Mouse (Mus musculus) cerebellum, adult (tissue): ENCODE measurements around the gene Fbxl13.

Experiments used
- ATAC-seq: cut with Nextera tagmentation; 2 replicates; pipeline ENCODE4 v1.9.2; 2017; ENCODE audit warnings: mild to moderate bottlenecking, moderate library complexity, mixed read lengths; ENCODE audit not compliant: insufficient number of reproducible peaks, low FRiP score, low TSS enrichment

The Fbxl13 gene

DNA sequence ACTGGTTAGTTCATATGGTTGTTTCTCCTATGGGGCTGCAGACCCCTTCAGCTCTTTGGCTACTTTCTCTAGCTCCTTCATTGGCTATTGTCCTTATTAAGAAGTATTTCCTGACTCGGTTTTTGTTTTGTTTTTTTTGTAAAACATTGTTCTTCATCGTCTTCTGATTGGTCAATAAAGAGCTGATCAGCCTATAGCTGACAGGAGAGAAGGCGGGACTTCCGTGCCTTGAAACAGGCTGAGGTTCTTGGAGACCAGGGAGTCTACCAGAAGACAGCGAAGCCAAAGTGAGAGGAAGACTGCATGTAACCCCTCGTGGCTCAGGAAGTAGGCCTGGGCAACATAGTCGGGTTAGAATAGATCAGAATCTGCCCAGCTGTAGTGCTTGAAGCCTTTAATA, 57.8 kb downstream of the Fbxl13 start:
- no peak for ATAC-seq

DNA sequence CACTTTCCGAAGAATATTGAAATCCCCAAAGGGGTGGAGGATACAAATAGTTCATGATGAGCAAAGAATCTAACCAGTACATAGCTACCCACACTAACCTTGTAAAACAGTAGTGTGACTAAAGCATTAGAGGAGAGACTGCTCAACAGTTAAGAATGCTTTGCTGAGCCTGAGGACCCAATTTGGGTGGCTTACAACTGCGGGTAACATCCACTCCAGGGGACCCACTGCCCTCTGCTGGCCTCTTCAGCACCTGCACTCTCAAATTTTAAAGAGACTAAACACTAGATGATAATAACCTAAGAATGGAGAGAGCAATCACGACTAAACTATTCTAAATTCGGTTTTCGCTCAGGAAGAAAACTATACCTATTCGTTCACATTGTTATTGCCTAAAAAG, 58.7 kb downstream of the Fbxl13 start:
- no peak for ATAC-seq

- no peak for ATAC-seq
These were observed 67.3 kb downstream of the Fbxl13 start for GRCm38 (mm10) chr5:21578136-21578535.

DNA sequence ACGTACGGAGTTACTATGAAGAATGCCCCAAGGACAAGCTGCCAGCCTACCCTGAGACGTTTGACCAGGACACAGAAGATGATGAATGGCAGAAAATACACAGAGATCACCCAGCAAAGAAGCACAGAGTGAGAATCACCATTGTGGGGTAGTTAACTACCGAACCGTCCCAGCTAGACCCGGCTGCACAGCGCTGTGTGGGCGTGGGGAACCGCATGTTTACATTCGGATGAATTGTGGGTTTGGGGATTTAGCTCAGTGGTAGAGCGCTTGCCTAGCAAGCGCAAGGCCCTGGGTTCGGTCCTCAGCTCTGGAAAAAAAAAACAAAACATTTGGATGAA, 70.3 kb downstream of the Fbxl13 start:
- ATAC-seq, result no peak

- ATAC-seq, result no peak
These were observed 70.8 kb downstream of the Fbxl13 start for GRCm38 (mm10) chr5:21574386-21575209.

GRCm38 (mm10) chr5:21572764-21573416, 72.5 kb downstream of the Fbxl13 start:
- no peak for ATAC-seq

- no peak for ATAC-seq
These were observed 77.7 kb downstream of the Fbxl13 start for GRCm38 (mm10) chr5:21567784-21568183.

- no peak for ATAC-seq
These were observed 79.9 kb downstream of the Fbxl13 start for GRCm38 (mm10) chr5:21565392-21566065.

GRCm38 (mm10) chr5:21563936-21564335, 81.5 kb downstream of the Fbxl13 start:
- no peak for ATAC-seq

GRCm38 (mm10) chr5:21556502-21556901, 88.9 kb downstream of the Fbxl13 start:
- ATAC-seq, result no peak

DNA sequence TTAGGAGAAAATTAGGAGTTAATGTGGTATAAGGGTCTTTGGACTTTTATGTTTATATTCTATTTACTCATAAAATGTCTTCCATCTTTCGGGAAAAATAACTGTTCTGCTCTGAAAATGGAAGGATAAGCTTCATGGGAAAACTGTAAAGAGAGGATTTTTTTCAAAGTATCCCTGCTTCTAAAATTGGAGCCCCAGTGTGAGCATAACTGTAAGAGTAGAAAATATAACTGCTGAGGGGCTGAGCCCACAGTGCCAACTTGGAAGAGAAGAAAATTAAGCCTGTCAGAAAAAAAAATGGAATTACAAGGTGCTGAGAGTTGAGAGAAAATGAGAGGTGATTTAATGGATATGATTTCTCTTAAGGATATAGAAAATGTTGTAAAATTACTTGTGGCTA, 90.7 kb downstream of the Fbxl13 start:
- ATAC-seq, result no peak

DNA sequence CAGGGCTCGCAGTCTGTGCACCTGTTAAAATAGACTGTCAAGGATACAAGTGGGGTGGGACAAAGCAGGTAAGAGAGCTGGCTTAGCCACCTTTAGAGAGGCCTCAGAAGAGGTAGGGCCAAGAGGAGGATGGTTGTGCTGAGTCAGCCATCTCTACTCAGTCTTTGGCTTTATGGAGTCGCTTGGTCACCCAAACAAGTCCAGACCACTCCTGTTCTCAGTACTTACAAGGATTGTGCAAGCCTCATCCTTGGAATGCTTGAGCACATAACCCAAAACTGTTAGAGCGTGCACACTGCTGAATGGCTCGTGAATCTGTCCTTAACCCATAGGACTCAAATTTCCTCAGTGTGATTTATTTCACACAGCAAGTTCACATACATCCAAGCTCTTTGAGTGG, 91.7 kb downstream of the Fbxl13 start:
- ATAC-seq, result no peak

DNA sequence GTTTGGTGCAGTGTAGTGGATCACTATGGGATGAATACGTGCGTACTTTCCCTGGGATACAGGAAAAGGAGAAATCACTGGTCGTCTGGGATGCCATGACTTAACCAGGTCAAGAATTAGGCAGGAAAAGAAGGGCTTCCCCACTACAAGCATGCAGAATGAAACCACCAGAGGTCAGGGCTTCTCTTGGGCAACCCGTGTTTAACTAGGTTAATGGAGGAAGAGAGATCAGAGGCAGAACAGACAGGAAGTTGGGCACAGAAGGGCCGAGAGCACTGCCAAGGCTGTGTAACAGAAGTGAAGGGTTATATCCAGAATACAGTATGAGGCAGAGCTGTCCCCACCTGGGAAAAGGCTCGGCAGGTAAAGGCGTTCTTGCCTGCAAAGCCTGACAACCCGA, 98.4 kb downstream of the Fbxl13 start:
- ATAC-seq, result no peak

DNA sequence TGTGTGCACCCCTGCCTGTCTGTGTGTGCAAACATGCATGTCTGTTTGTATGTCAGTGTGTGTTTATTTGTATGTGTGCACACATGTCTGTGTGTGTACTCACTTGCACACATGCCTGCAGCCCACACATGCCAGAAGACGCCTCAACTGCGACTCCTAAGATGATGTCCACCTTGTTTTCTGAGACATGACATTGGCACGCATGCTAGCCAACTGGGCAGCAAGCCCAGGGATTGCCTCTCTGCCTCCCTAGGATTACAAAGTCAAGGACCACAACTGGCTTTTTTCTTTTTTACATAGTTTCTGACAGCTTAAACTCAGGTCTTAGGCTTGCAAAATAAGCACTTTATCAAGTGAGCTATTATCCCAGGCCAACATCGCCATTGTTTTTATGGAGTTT, 99.6 kb downstream of the Fbxl13 start:
- no peak for ATAC-seq

DNA sequence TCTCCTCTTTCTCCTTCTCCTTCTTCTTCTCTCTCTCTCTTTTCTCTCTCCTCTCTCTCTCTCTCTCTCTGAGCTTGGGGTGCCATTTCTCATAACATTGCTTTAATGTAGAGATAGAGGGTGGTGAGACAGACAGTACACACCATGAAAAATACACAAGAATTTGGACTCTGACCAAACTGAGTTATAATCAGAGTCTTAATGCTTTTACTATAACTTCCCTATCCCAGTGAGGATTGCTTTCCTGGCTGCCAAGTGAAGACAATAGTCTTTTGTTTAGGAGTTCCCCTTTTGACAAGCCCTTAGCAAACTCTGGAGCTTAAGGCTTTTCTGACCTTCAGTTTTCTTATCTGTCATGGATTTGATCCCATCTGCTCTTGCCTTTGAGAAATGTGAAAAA, 100.2 kb downstream of the Fbxl13 start:
- ATAC-seq, result no peak

DNA sequence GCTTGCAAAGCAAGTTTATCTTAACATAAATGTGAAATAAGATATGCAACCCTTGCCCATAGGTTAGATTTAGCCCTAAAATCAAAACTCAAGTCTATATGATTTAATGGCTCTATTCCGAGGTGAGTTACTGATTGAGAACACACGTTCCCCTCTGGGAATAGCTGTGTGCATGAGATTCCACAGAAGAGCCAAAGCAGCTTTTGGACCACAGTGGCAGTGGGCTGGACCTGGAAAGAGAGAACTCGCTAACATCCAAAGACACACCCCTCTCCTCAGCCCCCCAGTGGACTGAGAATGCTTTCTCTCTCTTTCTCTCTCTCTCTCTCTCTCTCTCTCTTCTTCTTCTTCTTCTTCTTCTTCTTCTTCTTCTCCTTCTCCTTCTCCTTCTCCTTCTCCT, 100.6 kb downstream of the Fbxl13 start:
- no peak for ATAC-seq

- no peak for ATAC-seq
These were observed 101.8 kb downstream of the Fbxl13 start, which contains the start of gene Lrrc17 for GRCm38 (mm10) chr5:21543409-21544201. Gene Lrrc17, plus strand, starts transcription at chr5:21543559.

- ATAC-seq, result no peak
These were observed 103.2 kb downstream of the Fbxl13 start for GRCm38 (mm10) chr5:21542226-21542625.

GRCm38 (mm10) chr5:21532921-21533320, 112.5 kb downstream of the Fbxl13 start:
- no peak for ATAC-seq

GRCm38 (mm10) chr5:21532126-21532525, 113.3 kb downstream of the Fbxl13 start:
- no peak for ATAC-seq
